Mouse (Mus musculus) MEL (cell line): ENCODE data around the gene Cnn3. TPM values are rescaled to one million over a fixed set of nuclear protein-coding genes. Genes with fewer than 3 reads are reported as not detected.

Experiments
- DNase-seq: peaks from one replicate; pipeline ENCODE4 v3.0.0; 2011; ENCODE audit warnings: low read depth, low spot score
- H3K27ac ChIP-seq: 2 replicates; pipeline ENCODE4 v1.5.1; 2012; ENCODE audit warnings: low read depth, mild to moderate bottlenecking, control low read depth, low read length, moderate library complexity; ENCODE audit not compliant: control insufficient read depth
- H3K27me3 ChIP-seq, 2 experiments: fragments of 150-350 bp in 1 of 2; sonication (generic) in 1 of 2; 2 replicates each; pipeline ENCODE4 v1.6.1; 2012; ENCODE audit warnings: low read length in 2 of 2, mild to moderate bottlenecking in 2 of 2, improper control_type of control experiment in 1 of 2, moderate library complexity in 1 of 2; ENCODE audit not compliant: insufficient read depth in 2 of 2, control insufficient read depth in 1 of 2
- H3K36me3 ChIP-seq, 2 experiments: 2 replicates each; pipeline ENCODE4 v1.6.1; 2012 to 2014; ENCODE audit warnings: low read length in 2 of 2, improper control_type of control experiment in 1 of 2, inconsistent platforms in 1 of 2, mild to moderate bottlenecking in 1 of 2; ENCODE audit not compliant: insufficient read depth in 2 of 2, control insufficient read depth in 1 of 2
- H3K4me1 ChIP-seq, 2 experiments: fragments of 150-350 bp in 1 of 2; sonication (generic) in 1 of 2; 2 replicates each; pipeline ENCODE4 v1.6.1; 2012; ENCODE audit warnings: low read length in 2 of 2, improper control_type of control experiment in 1 of 2, mild to moderate bottlenecking in 1 of 2; ENCODE audit not compliant: insufficient read depth in 2 of 2, control insufficient read depth in 1 of 2
- H3K4me3 ChIP-seq, 2 experiments: fragments of 150-350 bp in 1 of 2; sonication (generic) in 1 of 2; 2 replicates each; pipeline ENCODE4 v1.5.1; 2012; ENCODE audit warnings: low read depth in 2 of 2, low read length in 2 of 2, mild to moderate bottlenecking in 2 of 2, moderate library complexity in 2 of 2, control low read depth in 1 of 2, improper control_type of control experiment in 1 of 2; ENCODE audit not compliant: control insufficient read depth in 1 of 2, insufficient read depth in 1 of 2
- H3K79me2 ChIP-seq: 2 replicates; pipeline ENCODE4 v1.6.1; 2012; ENCODE audit warnings: mild to moderate bottlenecking, low read length, moderate library complexity; ENCODE audit not compliant: control insufficient read depth, poor library complexity, insufficient read depth
- H3K9ac ChIP-seq: 2 replicates; pipeline ENCODE4 v1.6.1; 2012; ENCODE audit warnings: low read depth, mild to moderate bottlenecking, control low read depth, low read length, moderate library complexity; ENCODE audit not compliant: control insufficient read depth, poor library complexity, severe bottlenecking
- H3K9me3 ChIP-seq: fragments of 150-350 bp; sonication (generic); replicated peaks from 2 replicates; pipeline ENCODE4 v1.6.1; 2012; ENCODE audit warnings: mild to moderate bottlenecking, low read length, improper control_type of control experiment, moderate library complexity; ENCODE audit not compliant: insufficient read depth
- BHLHE40 ChIP-seq: IDR thresholded peaks from 2 replicates; pipeline ENCODE4 v1.6.1; 2012; ENCODE audit warnings: low read depth, mild to moderate bottlenecking, inconsistent platforms, low read length, improper control_type of control experiment, borderline replicate concordance
- CHD1 ChIP-seq: IDR thresholded peaks from 2 replicates; pipeline ENCODE4 v1.6.1; 2012; ENCODE audit warnings: low read depth, mild to moderate bottlenecking, inconsistent platforms, low read length, improper control_type of control experiment
- CTCF ChIP-seq, 3 experiments: IDR thresholded peaks in 2 of 3; conservative IDR thresholded peaks in 1 of 3; 2 replicates each; pipeline ENCODE4 v1.5.1; 2011 to 2012; ENCODE audit warnings: low read length in 3 of 3, low read depth in 2 of 3, mild to moderate bottlenecking in 2 of 3, improper control_type of control experiment in 1 of 3, inconsistent platforms in 1 of 3, mixed read lengths in 1 of 3, moderate library complexity in 1 of 3; ENCODE audit not compliant: control insufficient read depth in 1 of 3, insufficient read depth in 1 of 3, poor library complexity in 1 of 3, severe bottlenecking in 1 of 3
- E2F4 ChIP-seq: IDR thresholded peaks from 2 replicates; pipeline ENCODE4 v1.6.1; 2011; ENCODE audit warnings: low read depth, low read length, improper control_type of control experiment, borderline replicate concordance
- ELF1 ChIP-seq: IDR thresholded peaks from 2 replicates; pipeline ENCODE4 v1.6.1; 2014; ENCODE audit warnings: low read depth, mild to moderate bottlenecking, inconsistent platforms, low read length, improper control_type of control experiment, moderate library complexity
- EP300 ChIP-seq, 2 experiments: IDR thresholded peaks; 2 replicates each; pipeline ENCODE4 v1.6.1; 2011; ENCODE audit warnings: improper control_type of control experiment in 2 of 2, low read length in 2 of 2, low read depth in 1 of 2, mild to moderate bottlenecking in 1 of 2
- HCFC1 ChIP-seq: IDR thresholded peaks from 2 replicates; pipeline ENCODE4 v1.6.1; 2012; ENCODE audit warnings: low read depth, mild to moderate bottlenecking, inconsistent platforms, low read length, improper control_type of control experiment, moderate library complexity
- JUND ChIP-seq: IDR thresholded peaks from 2 replicates; pipeline ENCODE4 v1.6.1; 2011; ENCODE audit warnings: low read depth, mild to moderate bottlenecking, improper control_type of control experiment, low read length
- MAX ChIP-seq: IDR thresholded peaks from 2 replicates; pipeline ENCODE4 v1.6.1; 2011; ENCODE audit warnings: low read length, improper control_type of control experiment
- MAZ ChIP-seq: IDR thresholded peaks from 2 replicates; pipeline ENCODE4 v1.6.1; 2012; ENCODE audit warnings: low read depth, mild to moderate bottlenecking, inconsistent platforms, low read length, improper control_type of control experiment
- MEF2A ChIP-seq: IDR thresholded peaks from 2 replicates; pipeline ENCODE4 v1.6.1; 2014; ENCODE audit warnings: low read depth, mild to moderate bottlenecking, inconsistent platforms, low read length, improper control_type of control experiment; ENCODE audit not compliant: poor library complexity, insufficient replicate concordance, severe bottlenecking; ENCODE audit errors: extremely low read depth
- MYB ChIP-seq: IDR thresholded peaks from 2 replicates; pipeline ENCODE4 v1.6.1; 2011; ENCODE audit warnings: mild to moderate bottlenecking, low read depth, low read length, improper control_type of control experiment
- POLR2A ChIP-seq, 2 experiments: IDR thresholded peaks; 2 replicates each; pipeline ENCODE4 v1.6.1; 2011 to 2012; ENCODE audit warnings: low read length in 2 of 2, mild to moderate bottlenecking in 2 of 2, control low read depth in 1 of 2, improper control_type of control experiment in 1 of 2, low read depth in 1 of 2, moderate library complexity in 1 of 2; ENCODE audit not compliant: control insufficient read depth in 1 of 2, insufficient read depth in 1 of 2, poor library complexity in 1 of 2
- POLR2AphosphoS5 ChIP-seq: IDR thresholded peaks from 2 replicates; pipeline ENCODE4 v1.6.1; 2012; ENCODE audit warnings: low read depth, borderline replicate concordance, mild to moderate bottlenecking, inconsistent platforms, low read length, moderate library complexity, mixed read lengths
- SMC3 ChIP-seq: IDR thresholded peaks from 2 replicates; pipeline ENCODE4 v1.6.1; 2011; ENCODE audit warnings: low read depth, low read length, improper control_type of control experiment
- TBP ChIP-seq: IDR thresholded peaks from 2 replicates; pipeline ENCODE4 v1.8.0; 2011; ENCODE audit warnings: low read depth, low read length, improper control_type of control experiment
- TCF12 ChIP-seq: IDR thresholded peaks from 2 replicates; pipeline ENCODE4 v1.6.1; 2014; ENCODE audit warnings: low read depth, mild to moderate bottlenecking, inconsistent platforms, low read length, improper control_type of control experiment, moderate library complexity
- USF1 ChIP-seq: IDR thresholded peaks from 2 replicates; pipeline ENCODE4 v1.6.1; 2014; ENCODE audit warnings: low read depth, mild to moderate bottlenecking, inconsistent platforms, low read length, improper control_type of control experiment, moderate library complexity
- USF2 ChIP-seq, 2 experiments: IDR thresholded peaks; 2 replicates each; pipeline ENCODE4 v1.6.1; 2011 to 2012; ENCODE audit warnings: improper control_type of control experiment in 2 of 2, low read length in 2 of 2, borderline replicate concordance in 1 of 2, inconsistent platforms in 1 of 2, low read depth in 1 of 2, mild to moderate bottlenecking in 1 of 2; ENCODE audit not compliant: insufficient read depth in 1 of 2
- ZNF384 ChIP-seq: IDR thresholded peaks from 2 replicates; pipeline ENCODE4 v1.6.1; 2012; ENCODE audit warnings: low read depth, mild to moderate bottlenecking, inconsistent platforms, low read length, improper control_type of control experiment
- polyA plus RNA-seq, 2 experiments: library from polyadenylated mRNA; stranded (reverse) in 1 of 2; unstranded in 1 of 2; fragments of >175 nt in 1 of 2; fragments of >200 nt in 1 of 2; gene quantifications; 2 replicates each; pipeline versions ENCODE4 v1.2.1 to v1.2.4; 2012; ENCODE audit warnings: low replicate concordance in 2 of 2, low read depth in 1 of 2; ENCODE audit not compliant: insufficient read length in 2 of 2, insufficient read depth in 1 of 2, missing spikeins in 1 of 2
- total RNA-seq: library from RNA; depleted of rRNA; stranded (reverse); fragments of 300-350 nt; gene quantifications from 2 replicates; pipeline ENCODE4 v1.2.3, GENCODE M21; 2012

The Cnn3 gene
- total and polyA plus RNA-seq, 3 experiments: not detected

DNA sequence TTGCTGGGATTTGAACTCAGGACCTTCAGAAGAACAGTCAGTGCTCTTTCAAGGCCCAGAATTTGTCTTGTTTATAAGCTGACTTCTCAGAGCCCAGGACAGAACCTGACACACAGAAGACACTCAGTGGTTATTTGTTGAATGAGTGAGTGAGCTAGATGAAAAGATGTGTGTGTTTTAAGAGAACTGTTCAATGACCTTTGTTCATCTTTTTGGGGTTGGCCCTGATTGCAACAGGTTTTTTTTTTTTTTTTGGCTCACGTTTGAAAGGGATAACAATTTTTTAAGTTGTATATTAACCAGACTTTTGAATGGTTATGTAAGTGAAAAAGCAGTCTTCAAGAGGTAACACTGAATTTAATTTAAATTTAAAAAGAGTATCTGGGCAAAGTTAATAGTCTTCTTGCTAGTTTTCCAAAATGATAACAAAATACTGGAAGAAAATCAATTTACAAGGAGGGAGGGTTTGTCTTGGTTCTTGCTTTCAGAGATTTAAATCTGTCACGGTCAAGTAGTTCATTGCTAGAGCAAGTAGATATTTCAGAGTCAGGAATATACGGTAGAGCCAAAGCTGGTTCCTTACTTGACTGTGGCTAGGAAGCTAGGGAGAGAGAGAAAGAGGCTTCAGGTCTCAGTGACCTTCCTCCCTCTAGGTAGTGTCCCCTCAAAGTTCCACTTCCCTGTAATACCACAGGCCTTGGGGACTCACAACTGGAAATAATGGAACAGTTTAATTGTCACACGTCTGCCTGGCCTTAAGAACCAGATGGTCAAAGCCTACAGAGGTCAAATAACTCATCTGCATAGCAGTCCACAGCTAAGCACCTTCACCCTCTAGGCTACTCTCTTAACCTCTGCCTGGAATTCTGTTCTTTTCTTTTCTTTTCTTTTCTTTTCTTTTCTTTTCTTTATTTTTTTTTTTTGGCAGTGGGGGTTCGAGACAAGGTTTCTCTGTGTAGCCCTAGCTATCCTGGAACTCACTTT is 9.8 kb upstream of the Cnn3 start:
- H3K9ac ChIP-seq: no peak overlapping the region
- H3K9me3 ChIP-seq: no peaks in the 10 kb centered on the region
- H3K27ac ChIP-seq: no peak overlapping the region
- no peaks in the 10 kb centered on the region for H3K4me1 ChIP-seq
- no peaks in the 10 kb centered on the region for H3K36me3 ChIP-seq
- H3K79me2 ChIP-seq: no peaks in the 10 kb centered on the region
- no peak overlapping the region for H3K4me3 ChIP-seq
- TF ChIP-seq MEF2A: no peak
- no peak for TF ChIP-seq E2F4
- no peak for TF ChIP-seq ZNF384
- no peak for TF ChIP-seq ELF1
- TF ChIP-seq MAX: no peak
- TF ChIP-seq USF2 (IDR thresholded peaks at IDR 0.05; ENCODE audit: borderline replicate concordance in 1 of 2, insufficient read depth in 1 of 2, low read depth in 1 of 2, low read length in 2 of 2): no peak
- no peak for TF ChIP-seq EP300 (IDR thresholded peaks at IDR 0.05; ENCODE audit: low read depth in 1 of 2, low read length in 2 of 2)
- no peak for TF ChIP-seq POLR2AphosphoS5
- TF ChIP-seq MYB: no peak
- no peak for TF ChIP-seq SMC3
- TF ChIP-seq MAZ: no peak
- no peak for TF ChIP-seq USF1
- no peak for TF ChIP-seq CTCF (IDR thresholded peaks at IDR 0.05 in 2 of 3, conservative IDR thresholded peaks at IDR 0.05 in 1 of 3; ENCODE audit: control insufficient read depth in 1 of 3, insufficient read depth in 1 of 3, low read depth in 2 of 3, low read length in 3 of 3, poor library complexity in 1 of 3, severe bottlenecking in 1 of 3)
- TF ChIP-seq TCF12: no peak
- no peak for TF ChIP-seq HCFC1
- no peak for TF ChIP-seq POLR2A (IDR thresholded peaks at IDR 0.05; ENCODE audit: control insufficient read depth in 1 of 2, insufficient read depth in 1 of 2, low read depth in 1 of 2, low read length in 2 of 2, poor library complexity in 1 of 2)
- TF ChIP-seq BHLHE40: no peak
- TF ChIP-seq TBP: no peak
- no peak for TF ChIP-seq JUND
- TF ChIP-seq CHD1: no peak
- H3K27me3 ChIP-seq: no peaks in the 10 kb centered on the region; a peak in 1 of 4 replicates
- no peak for DNase-seq
